Mouse (Mus musculus) CH12.LX (cell line): ENCODE data around the gene Gpr137. TPM values are rescaled to one million over a fixed set of nuclear protein-coding genes. Genes with fewer than 3 reads are reported as not detected.

Source experiments
- DNase-seq: peaks from one replicate; pipeline ENCODE4 v3.0.0-alpha.2; 2013; ENCODE audit errors: extremely low read depth
- H3K27ac ChIP-seq: 2 replicates; pipeline ENCODE4 v1.5.1; 2012; ENCODE audit warnings: low read depth, mild to moderate bottlenecking, control low read depth, moderate library complexity; ENCODE audit not compliant: insufficient read depth
- H3K27me3 ChIP-seq: replicated peaks from 2 replicates; pipeline ENCODE3; 2012; ENCODE audit warnings: inconsistent platforms
- H3K36me3 ChIP-seq, 2 experiments: replicated peaks in 1 of 2; 2 replicates each; pipeline versions ENCODE3 to v1.6.1; 2012; ENCODE audit warnings: inconsistent platforms in 1 of 2, low read length in 1 of 2, mild to moderate bottlenecking in 1 of 2, mixed read lengths in 1 of 2, moderate library complexity in 1 of 2; ENCODE audit not compliant: control insufficient read depth in 1 of 2, insufficient read depth in 1 of 2
- H3K4me1 ChIP-seq, 2 experiments: 2 replicates each; pipeline ENCODE4 v1.6.1; 2012; ENCODE audit warnings: inconsistent platforms in 1 of 2, moderate library complexity in 1 of 2; ENCODE audit not compliant: insufficient read depth in 2 of 2, control insufficient read depth in 1 of 2
- H3K4me2 ChIP-seq: 2 replicates; pipeline ENCODE4 v1.6.1; 2012; ENCODE audit warnings: low read depth, mild to moderate bottlenecking, control low read depth; ENCODE audit not compliant: poor library complexity, insufficient read depth, severe bottlenecking
- H3K4me3 ChIP-seq, 3 experiments: fragments of 150-350 bp in 1 of 3; sonication (generic) in 1 of 3; replicated peaks in 1 of 3; 2 replicates each; pipeline versions ENCODE3 to v1.5.1; 2011 to 2012; ENCODE audit warnings: low read depth in 2 of 3, low read length in 2 of 3, mild to moderate bottlenecking in 2 of 3, moderate library complexity in 2 of 3, control low read depth in 1 of 3, improper control_type of control experiment in 1 of 3, inconsistent platforms in 1 of 3, mixed read lengths in 1 of 3; ENCODE audit not compliant: poor library complexity in 1 of 3
- H3K79me2 ChIP-seq: replicated peaks from 2 replicates; pipeline ENCODE4 v1.6.1; 2012; ENCODE audit warnings: mild to moderate bottlenecking, moderate library complexity; ENCODE audit not compliant: control insufficient read depth, poor library complexity, insufficient read depth, severe bottlenecking; ENCODE audit errors: extremely low read depth
- H3K9ac ChIP-seq: 2 replicates; pipeline ENCODE4 v1.6.1; 2012; ENCODE audit warnings: low read depth, mild to moderate bottlenecking, control low read depth, moderate library complexity; ENCODE audit not compliant: insufficient read depth
- H3K9me3 ChIP-seq: replicated peaks from 2 replicates; pipeline ENCODE3; 2012; ENCODE audit warnings: low read length, inconsistent platforms, mixed read lengths
- BHLHE40 ChIP-seq: IDR thresholded peaks from 2 replicates; pipeline ENCODE4 v1.6.1; 2011; ENCODE audit warnings: mild to moderate bottlenecking, low read depth, low read length, improper control_type of control experiment
- CHD2 ChIP-seq: IDR thresholded peaks from 2 replicates; pipeline ENCODE4 v1.6.1; 2011; ENCODE audit warnings: low read length, improper control_type of control experiment
- GABPA ChIP-seq: IDR thresholded peaks from 2 replicates; pipeline ENCODE4 v1.6.1; 2012; ENCODE audit warnings: low read depth, low read length, improper control_type of control experiment, inconsistent platforms; ENCODE audit not compliant: insufficient replicate concordance
- HCFC1 ChIP-seq: IDR thresholded peaks from 2 replicates; pipeline ENCODE4 v1.6.1; 2012; ENCODE audit warnings: low read depth, mild to moderate bottlenecking, inconsistent platforms, low read length, improper control_type of control experiment
- IRF4 ChIP-seq: IDR thresholded peaks from 2 replicates; pipeline ENCODE4 v1.6.1; 2014; ENCODE audit warnings: low read depth, mild to moderate bottlenecking, inconsistent platforms, low read length, improper control_type of control experiment
- KAT2A ChIP-seq: IDR thresholded peaks from 2 replicates; pipeline ENCODE4 v1.6.1; 2012; ENCODE audit warnings: low read length, improper control_type of control experiment, inconsistent platforms; ENCODE audit not compliant: insufficient replicate concordance
- MAX ChIP-seq: IDR thresholded peaks from 2 replicates; pipeline ENCODE4 v1.6.1; 2011; ENCODE audit warnings: low read length, improper control_type of control experiment
- MYC ChIP-seq: IDR thresholded peaks from 2 replicates; pipeline ENCODE4 v1.6.1; 2011; ENCODE audit warnings: low read depth, mild to moderate bottlenecking, improper control_type of control experiment, low read length
- NRF1 ChIP-seq: IDR thresholded peaks from 2 replicates; pipeline ENCODE4 v1.6.1; 2014; ENCODE audit warnings: low read depth, mild to moderate bottlenecking, inconsistent platforms, low read length, improper control_type of control experiment, moderate library complexity
- RAD21 ChIP-seq: IDR thresholded peaks from 2 replicates; pipeline ENCODE4 v1.6.1; 2011; ENCODE audit warnings: low read depth, mild to moderate bottlenecking, low read length, improper control_type of control experiment, moderate library complexity
- RCOR1 ChIP-seq: conservative IDR thresholded peaks from 2 replicates; pipeline ENCODE4 v1.6.1; 2012; ENCODE audit warnings: low read depth, mild to moderate bottlenecking, inconsistent platforms, low read length, improper control_type of control experiment
- SMC3 ChIP-seq: IDR thresholded peaks from 2 replicates; pipeline ENCODE4 v1.6.1; 2011; ENCODE audit warnings: low read depth, low read length, improper control_type of control experiment
- UBTF ChIP-seq: IDR thresholded peaks from 2 replicates; pipeline ENCODE4 v1.6.1; 2012; ENCODE audit warnings: low read depth, mild to moderate bottlenecking, inconsistent platforms, low read length, improper control_type of control experiment, moderate library complexity
- USF1 ChIP-seq: IDR thresholded peaks from 2 replicates; pipeline ENCODE4 v1.6.1; 2014; ENCODE audit warnings: low read depth, mild to moderate bottlenecking, inconsistent platforms, low read length, improper control_type of control experiment
- ZC3H11A ChIP-seq: IDR thresholded peaks from 2 replicates; pipeline ENCODE4 v1.6.1; 2012; ENCODE audit warnings: low read depth, mild to moderate bottlenecking, inconsistent platforms, low read length, improper control_type of control experiment
- ZKSCAN1 ChIP-seq: IDR thresholded peaks from 2 replicates; pipeline ENCODE4 v1.6.1; 2012; ENCODE audit warnings: low read depth, inconsistent platforms, low read length, improper control_type of control experiment, borderline replicate concordance
- dilution Hi-C: fragments of 300-500 bp; cut with MboI; formaldehyde crosslinking; loops from 2 replicates; pipeline ENCODE4 v1.14.3; 2020; ENCODE audit warnings: low sequenced_read_pairs; ENCODE audit not compliant: extremely low pct_unique_long_range_greater_than_20kb, extremely low pct_ligation_motif_present
- in situ Hi-C: fragments of 300-500 bp; cut with MboI; formaldehyde crosslinking; loops from 3 replicates; pipeline ENCODE4 v1.14.3; 2019; ENCODE audit warnings: low sequenced_read_pairs, low pct_ligation_motif_present, low pct_unique_long_range_greater_than_20kb, mixed read lengths
- polyA plus RNA-seq: library from polyadenylated mRNA; unstranded; fragments of >175 nt; gene quantifications from 2 replicates; pipeline ENCODE4 v1.2.1, GENCODE M21; 2012; ENCODE audit warnings: low read depth; ENCODE audit not compliant: insufficient read length
- total RNA-seq, 2 experiments: library from RNA; depleted of rRNA; stranded (reverse); fragments of 300-350 nt in 1 of 2; fragments of >200 nt in 1 of 2; gene quantifications; 2 replicates each; pipeline ENCODE4 v1.2.3; 2012 to 2014

Gpr137 gene
- total and polyA plus RNA-seq, 3 experiments: 8.8 to 18.1 (median 14.4) TPM

DNA sequence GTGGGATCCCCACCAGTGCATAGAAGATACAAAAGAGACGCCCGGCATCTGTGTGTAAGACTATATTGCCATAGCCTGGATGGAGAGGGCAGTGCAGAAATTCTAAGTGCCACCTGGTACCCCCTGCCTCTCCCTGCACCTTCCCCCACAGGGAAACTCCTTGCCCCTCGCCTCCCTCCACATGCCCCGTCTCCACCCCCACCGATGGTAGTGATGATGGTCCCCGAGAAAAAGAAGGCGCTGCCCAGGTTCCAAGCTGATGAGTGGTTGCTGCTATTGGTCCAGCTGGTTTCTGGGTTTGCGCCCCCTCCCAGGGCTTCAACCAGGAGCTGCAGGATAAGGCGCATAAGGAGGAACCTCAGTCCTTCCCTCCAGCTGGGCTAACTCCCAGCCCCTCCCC is 14.2 kb downstream of the Gpr137 start:
- H3K36me3 ChIP-seq: no peaks in the 10 kb centered on the region
- H3K4me1 ChIP-seq: peaks cover 3 to 7% of the 10 kb centered on the region in 2 experiments
- no peak overlapping the region for H3K4me2 ChIP-seq
- peaks cover 3% of the 10 kb centered on the region for H3K27me3 ChIP-seq
- DNase-seq: no peak
- no peak overlapping the region for H3K4me3 ChIP-seq
- dilution Hi-C loops: no loop called here
- H3K27ac ChIP-seq: no peak overlapping the region
- H3K79me2 ChIP-seq: no peaks in the 10 kb centered on the region
- H3K9me3 ChIP-seq: no peaks in the 10 kb centered on the region
- in situ Hi-C loops: no loop called here
- no peak overlapping the region for H3K9ac ChIP-seq
- TF ChIP-seq SMC3 (no peak), ZKSCAN1 (no peak), RAD21 (no peak)
- TF ChIP-seq, all 38 proteins: peak for 0

GRCm38 (mm10) chr19:6926559-6927255 is 15.6 kb downstream of the Gpr137 start:
- in situ Hi-C loops: no loop called here

GRCm38 (mm10) chr19:6925611-6926329 is 16.5 kb downstream of the Gpr137 start:
- Histone ChIP-seq H3K36me3 (no peaks in the 10 kb centered on the region), H3K9ac (no peak overlapping the region), H3K4me3 (no peak overlapping the region), H3K27ac (no peak overlapping the region), H3K4me1 (peaks cover 3 to 15% of the 10 kb centered on the region in 2 experiments), H3K9me3 (no peaks in the 10 kb centered on the region), H3K79me2 (0 out of 2 replicates have a peak, but pooled peaks cover 2% of the 10 kb centered on the region), H3K27me3 (peaks cover 3% of the 10 kb centered on the region), H3K4me2 (no peak overlapping the region)
- DNase-seq: no peak
- in situ Hi-C loops: no loop called here
- dilution Hi-C loops: no loop called here
- TF ChIP-seq MAX (no peak), SMC3 (no peak), BHLHE40 (no peak), KAT2A (no peak), IRF4 (no peak), CHD2 (no peak), UBTF (no peak), RCOR1 (no peak), HCFC1 (no peak), USF1 (no peak)

More at GRCm38 (mm10) chr19:6926559-6927255, 15.6 kb downstream of the Gpr137 start:
- dilution Hi-C loops: no loop called here
- Histone ChIP-seq H3K36me3 (no peaks in the 10 kb centered on the region), H3K79me2 (no peaks in the 10 kb centered on the region), H3K9ac (no peak overlapping the region), H3K4me2 (no peak overlapping the region), H3K4me3 (no peak overlapping the region), H3K27ac (no peak overlapping the region), H3K4me1 (peaks cover 3 to 15% of the 10 kb centered on the region in 2 experiments), H3K27me3 (peaks cover 3% of the 10 kb centered on the region), H3K9me3 (no peaks in the 10 kb centered on the region)
- no peak for TF ChIP-seq NRF1
- no peak for TF ChIP-seq RAD21
- TF ChIP-seq GABPA: no peak
- no peak for TF ChIP-seq ZC3H11A
- no peak for TF ChIP-seq IRF4
- no peak for TF ChIP-seq MYC
- no peak for DNase-seq
